Mouse (Mus musculus): ENCODE data around the gene Prim2. TPM values are rescaled to one million over a fixed set of nuclear protein-coding genes. Genes with fewer than 3 reads are reported as not detected.

Prim2 gene
- polyA plus RNA-seq, 1 experiment from 2014 or later = 21.5 TPM

DNA sequence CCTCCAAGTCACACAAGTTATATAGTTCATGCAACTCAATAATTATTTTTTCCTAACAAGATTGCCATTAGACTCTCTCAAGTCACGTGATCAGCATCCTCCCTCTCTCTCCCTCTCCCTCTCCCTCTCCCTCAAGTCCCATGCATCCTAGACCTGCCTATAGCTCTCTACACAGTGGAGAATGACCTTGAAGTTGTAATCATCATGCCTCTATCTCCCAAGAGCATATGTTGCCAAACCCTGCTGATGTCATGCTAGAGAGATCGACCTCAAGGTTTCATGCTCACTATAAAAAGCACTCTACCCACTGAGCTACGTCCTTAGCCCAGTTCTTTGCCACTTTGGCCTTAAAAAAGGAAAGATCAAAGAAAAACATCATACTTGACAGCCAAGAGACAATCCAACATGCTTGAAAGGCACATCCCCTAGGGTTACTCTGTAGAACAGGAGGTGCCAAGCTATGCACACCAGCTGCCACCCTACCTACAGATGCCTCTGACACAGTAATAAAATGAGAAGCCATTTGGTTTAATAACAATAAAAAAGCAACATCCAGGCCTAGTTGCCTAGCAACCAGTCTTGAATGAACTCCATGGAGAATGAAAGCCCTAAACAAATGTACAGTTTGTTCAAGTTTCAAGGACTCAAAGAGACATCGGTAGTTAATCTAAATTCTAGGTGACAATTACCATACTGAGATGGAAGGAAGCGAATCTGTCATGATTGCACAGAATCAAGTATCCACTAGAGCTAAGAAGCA is 138.3 kb downstream of the Prim2 start:
- Histone ChIP-seq H3K9ac (ENCODE audit: low read depth, low read length) (no peak overlapping the region), H3K9me3 (ENCODE audit: control insufficient read depth, low read length) (no peaks in the 10 kb centered on the region), H3K4me1 (ENCODE audit: control insufficient read depth, insufficient read depth, low read depth, low read length) (peaks cover 6% of the 10 kb centered on the region), H3K36me3 (ENCODE audit: control insufficient read depth, insufficient read depth, low read length) (no peaks in the 10 kb centered on the region), H3K4me3 (ENCODE audit: low read length) (no peak overlapping the region), H3K4me2 (ENCODE audit: low read length) (no peak overlapping the region), H3K27ac (ENCODE audit: low read depth, low read length) (0 out of 2 replicates have a peak overlapping the region, but pooled peaks have one; percentile 40), H3K27me3 (replicated peaks; ENCODE audit: control insufficient read depth, insufficient read depth, low read length) (no peaks in the 10 kb centered on the region)
- ATAC-seq = peak; percentile 78
- 43% methylated on average over 5 of the region's 5 CpGs for WGBS

DNA sequence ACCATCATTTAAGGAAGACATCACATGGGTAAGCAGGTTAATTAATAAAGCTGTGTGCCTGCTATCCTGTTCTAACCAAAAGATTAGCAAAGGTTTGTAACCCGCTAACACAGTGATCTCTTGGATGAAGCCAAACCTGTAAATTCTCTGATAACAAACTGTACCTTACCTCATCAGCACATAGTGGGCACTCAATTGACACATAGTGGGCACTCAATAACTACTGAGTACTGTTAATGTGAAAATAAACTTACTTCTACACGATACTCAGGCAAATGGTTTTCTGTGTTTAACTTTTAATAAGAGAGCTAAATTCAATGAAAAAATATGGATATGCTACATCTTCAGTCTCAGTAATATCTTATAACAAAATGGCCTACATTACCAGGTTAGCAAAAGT is 139.1 kb downstream of the Prim2 start:
- no peaks in the 10 kb centered on the region for H3K36me3 ChIP-seq (ENCODE audit: control insufficient read depth, insufficient read depth, low read length)
- H3K9ac ChIP-seq (ENCODE audit: low read depth, low read length) = no peak overlapping the region
- no peak overlapping the region for H3K4me3 ChIP-seq (ENCODE audit: low read length)
- no peaks in the 10 kb centered on the region for H3K27me3 ChIP-seq (replicated peaks; ENCODE audit: control insufficient read depth, insufficient read depth, low read length)
- H3K4me1 ChIP-seq (ENCODE audit: control insufficient read depth, insufficient read depth, low read depth, low read length) = peaks cover 6% of the 10 kb centered on the region
- no peak overlapping the region for H3K27ac ChIP-seq (ENCODE audit: low read depth, low read length)
- ATAC-seq = no peak
- H3K9me3 ChIP-seq (ENCODE audit: control insufficient read depth, low read length) = no peaks in the 10 kb centered on the region
- no peak overlapping the region for H3K4me2 ChIP-seq (ENCODE audit: low read length)
- whole genome bisulfite sequencing = 93% methylated on average over 2 of the region's 2 CpGs

DNA sequence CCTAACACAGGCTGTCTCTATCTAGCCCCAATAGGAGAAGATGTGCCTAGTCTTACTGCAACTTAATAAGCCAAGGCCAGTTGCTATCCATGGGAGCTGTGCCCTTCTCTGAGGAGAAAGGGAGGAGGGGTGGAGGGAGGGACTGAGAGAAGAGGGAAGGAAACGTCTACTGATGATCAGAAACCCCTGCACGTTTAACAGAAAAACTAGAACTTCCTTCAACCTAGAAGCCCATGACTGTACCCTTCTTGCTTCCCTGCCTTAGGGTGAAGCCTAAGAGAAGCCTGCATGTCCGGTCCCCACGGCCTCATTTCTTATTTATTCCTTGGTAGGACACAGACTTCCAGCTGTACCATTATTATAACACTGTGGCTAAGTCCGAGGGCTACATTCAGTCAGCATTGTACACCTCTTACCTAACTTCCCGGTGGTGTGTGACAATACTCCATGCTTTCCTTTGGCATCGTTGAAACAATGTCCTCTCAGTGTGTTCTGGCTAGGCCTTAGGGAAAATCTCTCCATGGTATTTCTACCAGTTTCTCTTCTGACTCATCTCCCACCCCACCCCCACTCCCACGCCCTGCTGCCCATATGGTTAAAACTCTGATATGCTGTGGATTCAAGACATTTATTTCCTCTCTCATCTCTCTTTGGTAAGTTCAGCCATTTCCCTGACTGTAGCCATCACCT is 139.9 kb downstream of the Prim2 start:
- no peaks in the 10 kb centered on the region for H3K9me3 ChIP-seq (ENCODE audit: control insufficient read depth, low read length)
- peaks cover 6% of the 10 kb centered on the region for H3K4me1 ChIP-seq (ENCODE audit: control insufficient read depth, insufficient read depth, low read depth, low read length)
- no peak overlapping the region for H3K9ac ChIP-seq (ENCODE audit: low read depth, low read length)
- no peak for ATAC-seq
- no peaks in the 10 kb centered on the region for H3K36me3 ChIP-seq (ENCODE audit: control insufficient read depth, insufficient read depth, low read length)
- no peak overlapping the region for H3K4me2 ChIP-seq (ENCODE audit: low read length)
- no peak overlapping the region for H3K27ac ChIP-seq (ENCODE audit: low read depth, low read length)
- no peaks in the 10 kb centered on the region for H3K27me3 ChIP-seq (replicated peaks; ENCODE audit: control insufficient read depth, insufficient read depth, low read length)
- WGBS = 86% methylated on average over 8 of the region's 8 CpGs
- no peak overlapping the region for H3K4me3 ChIP-seq (ENCODE audit: low read length)

DNA sequence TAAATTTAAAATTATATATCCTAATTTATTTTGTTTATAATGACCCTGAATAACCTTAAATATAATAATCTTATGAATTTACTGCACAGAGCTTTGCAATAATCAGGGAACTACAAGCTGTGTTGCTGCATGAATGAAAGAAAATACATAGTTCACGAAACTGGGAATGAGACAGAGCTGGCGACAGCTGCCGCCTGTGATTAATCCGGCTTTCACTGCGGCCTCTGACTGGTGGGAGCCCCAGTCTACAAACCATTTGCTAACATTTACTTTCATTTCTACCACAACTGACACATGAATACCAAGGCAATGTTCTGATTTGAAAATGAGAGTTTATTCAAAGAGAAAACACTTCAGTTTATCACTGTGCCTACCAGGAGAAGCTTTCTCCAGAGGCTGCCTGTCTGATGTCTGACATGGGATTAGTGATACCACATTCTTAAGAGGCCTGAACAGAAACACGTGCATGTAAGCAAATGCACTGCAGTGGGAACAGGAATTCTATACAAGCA is 142.2 kb downstream of the Prim2 start:
- Histone ChIP-seq H3K4me1 (ENCODE audit: control insufficient read depth, insufficient read depth, low read depth, low read length) (peaks cover 6% of the 10 kb centered on the region), H3K27ac (ENCODE audit: low read depth, low read length) (no peak overlapping the region), H3K4me2 (ENCODE audit: low read length) (no peak overlapping the region), H3K9ac (ENCODE audit: low read depth, low read length) (no peak overlapping the region), H3K4me3 (ENCODE audit: low read length) (no peak overlapping the region), H3K9me3 (ENCODE audit: control insufficient read depth, low read length) (no peaks in the 10 kb centered on the region), H3K27me3 (replicated peaks; ENCODE audit: control insufficient read depth, insufficient read depth, low read length) (no peaks in the 10 kb centered on the region), H3K36me3 (ENCODE audit: control insufficient read depth, insufficient read depth, low read length) (no peaks in the 10 kb centered on the region)
- ATAC-seq = no peak
- WGBS = 61% methylated on average over 6 of the region's 6 CpGs

DNA sequence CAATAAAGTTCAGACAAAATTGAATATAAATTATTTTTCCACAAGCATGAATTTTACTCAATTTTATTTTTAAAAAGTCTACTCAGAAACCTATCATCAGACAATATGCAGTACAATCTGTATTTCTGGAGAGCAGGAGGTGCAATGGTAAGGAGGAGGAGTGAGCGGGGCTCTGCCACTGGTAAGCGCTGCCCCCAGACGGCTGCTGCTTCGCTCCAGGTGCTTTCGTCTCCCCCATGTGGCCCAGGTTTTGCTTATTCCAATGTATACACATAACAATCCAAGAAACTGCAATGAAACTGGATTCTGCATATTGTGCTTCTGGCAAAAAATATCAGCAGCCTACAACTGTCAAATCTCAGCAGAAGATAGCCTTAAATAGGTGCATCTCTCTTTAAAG is 146.4 kb downstream of the Prim2 start:
- H3K9me3 ChIP-seq (ENCODE audit: control insufficient read depth, low read length) = no peaks in the 10 kb centered on the region
- no peak for ATAC-seq
- H3K36me3 ChIP-seq (ENCODE audit: control insufficient read depth, insufficient read depth, low read length) = no peaks in the 10 kb centered on the region
- no peak overlapping the region for H3K9ac ChIP-seq (ENCODE audit: low read depth, low read length)
- H3K27ac ChIP-seq (ENCODE audit: low read depth, low read length) = no peak overlapping the region
- H3K27me3 ChIP-seq (replicated peaks; ENCODE audit: control insufficient read depth, insufficient read depth, low read length) = no peaks in the 10 kb centered on the region
- H3K4me3 ChIP-seq (ENCODE audit: low read length) = no peak overlapping the region
- WGBS = 87% methylated on average over 5 of the region's 5 CpGs
- H3K4me1 ChIP-seq (ENCODE audit: control insufficient read depth, insufficient read depth, low read depth, low read length) = no peaks in the 10 kb centered on the region
- no peak overlapping the region for H3K4me2 ChIP-seq (ENCODE audit: low read length)

DNA sequence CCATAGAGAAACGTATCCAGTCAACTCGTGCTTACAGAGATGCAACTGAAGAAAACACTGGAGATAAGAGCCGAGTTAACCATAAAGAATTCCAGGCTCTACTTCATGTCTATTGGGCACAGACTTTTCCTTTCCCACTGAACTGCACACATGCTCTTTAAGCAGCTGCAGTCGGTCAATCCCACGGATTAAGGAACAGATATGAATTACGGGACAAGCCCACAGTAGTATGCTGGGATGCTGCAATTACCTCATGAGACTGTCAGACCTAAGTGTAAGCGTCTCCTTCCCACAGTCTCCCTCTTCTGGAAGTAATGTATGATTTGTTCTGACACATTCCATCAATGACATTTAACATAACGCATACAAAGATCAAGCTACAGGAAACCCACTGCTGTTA is 154.5 kb downstream of the Prim2 start:
- 86% methylated on average over 8 of the region's 8 CpGs for WGBS
- Histone ChIP-seq H3K36me3 (ENCODE audit: control insufficient read depth, insufficient read depth, low read length) (no peaks in the 10 kb centered on the region), H3K4me1 (ENCODE audit: control insufficient read depth, insufficient read depth, low read depth, low read length) (no peaks in the 10 kb centered on the region), H3K9ac (ENCODE audit: low read depth, low read length) (no peak overlapping the region), H3K4me3 (ENCODE audit: low read length) (no peak overlapping the region), H3K9me3 (ENCODE audit: control insufficient read depth, low read length) (no peaks in the 10 kb centered on the region), H3K27me3 (replicated peaks; ENCODE audit: control insufficient read depth, insufficient read depth, low read length) (no peaks in the 10 kb centered on the region), H3K4me2 (ENCODE audit: low read length) (no peak overlapping the region), H3K27ac (ENCODE audit: low read depth, low read length) (no peak overlapping the region)
- no peak for ATAC-seq

DNA sequence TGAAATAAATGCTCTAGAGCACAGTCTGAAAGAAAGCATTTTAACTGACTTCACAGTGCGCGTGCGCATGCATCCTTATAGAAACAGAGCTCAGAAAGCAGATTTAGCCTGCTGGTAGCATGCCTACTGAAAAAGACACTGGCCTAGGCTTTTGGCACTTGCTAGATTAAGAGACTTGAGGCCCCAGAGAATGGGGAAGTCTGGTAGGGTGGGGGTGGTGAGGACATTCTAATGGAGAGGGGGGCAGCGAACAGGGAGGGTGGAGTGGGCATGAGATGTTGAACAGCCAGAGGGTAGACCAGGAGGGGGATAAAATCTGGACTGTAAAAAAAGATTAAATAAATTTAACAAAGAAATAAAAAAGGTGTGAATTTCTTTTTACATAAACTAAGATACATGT is 158.3 kb downstream of the Prim2 start:
- Histone ChIP-seq H3K9me3 (ENCODE audit: control insufficient read depth, low read length) (no peaks in the 10 kb centered on the region), H3K4me1 (ENCODE audit: control insufficient read depth, insufficient read depth, low read depth, low read length) (no peaks in the 10 kb centered on the region), H3K27ac (ENCODE audit: low read depth, low read length) (no peak overlapping the region), H3K4me3 (ENCODE audit: low read length) (no peak overlapping the region), H3K9ac (ENCODE audit: low read depth, low read length) (no peak overlapping the region), H3K27me3 (replicated peaks; ENCODE audit: control insufficient read depth, insufficient read depth, low read length) (no peaks in the 10 kb centered on the region), H3K36me3 (ENCODE audit: control insufficient read depth, insufficient read depth, low read length) (no peaks in the 10 kb centered on the region), H3K4me2 (ENCODE audit: low read length) (no peak overlapping the region)
- 93% methylated on average over 4 of the region's 4 CpGs for WGBS
- ATAC-seq = no peak

DNA sequence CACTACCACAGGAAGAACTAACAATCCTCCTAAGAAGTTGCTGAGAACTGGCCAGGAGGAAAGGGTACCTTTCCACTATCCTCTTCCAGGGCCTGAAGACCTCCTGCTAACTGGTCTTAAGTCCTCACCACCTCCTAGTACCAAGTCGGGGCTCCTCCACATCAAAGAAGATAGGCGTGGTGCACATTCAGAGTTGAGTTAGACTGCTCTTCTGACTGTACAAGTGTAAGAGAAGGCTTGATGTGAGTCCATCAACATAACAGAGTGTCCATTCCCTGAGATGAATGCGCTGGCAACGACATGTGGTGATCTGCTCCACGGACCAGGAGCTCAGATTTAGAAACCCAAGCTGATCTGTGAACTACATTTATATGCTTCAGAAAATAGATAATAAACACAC is 165.2 kb downstream of the Prim2 start:
- WGBS = 96% methylated on average over 5 of the region's 5 CpGs
- Histone ChIP-seq H3K4me2 (ENCODE audit: low read length) (no peak overlapping the region), H3K36me3 (ENCODE audit: control insufficient read depth, insufficient read depth, low read length) (no peaks in the 10 kb centered on the region), H3K27ac (ENCODE audit: low read depth, low read length) (no peak overlapping the region), H3K4me1 (ENCODE audit: control insufficient read depth, insufficient read depth, low read depth, low read length) (no peaks in the 10 kb centered on the region), H3K27me3 (replicated peaks; ENCODE audit: control insufficient read depth, insufficient read depth, low read length) (no peaks in the 10 kb centered on the region), H3K4me3 (ENCODE audit: low read length) (no peak overlapping the region), H3K9ac (ENCODE audit: low read depth, low read length) (no peak overlapping the region), H3K9me3 (ENCODE audit: control insufficient read depth, low read length) (no peaks in the 10 kb centered on the region)
- ATAC-seq = no peak

DNA sequence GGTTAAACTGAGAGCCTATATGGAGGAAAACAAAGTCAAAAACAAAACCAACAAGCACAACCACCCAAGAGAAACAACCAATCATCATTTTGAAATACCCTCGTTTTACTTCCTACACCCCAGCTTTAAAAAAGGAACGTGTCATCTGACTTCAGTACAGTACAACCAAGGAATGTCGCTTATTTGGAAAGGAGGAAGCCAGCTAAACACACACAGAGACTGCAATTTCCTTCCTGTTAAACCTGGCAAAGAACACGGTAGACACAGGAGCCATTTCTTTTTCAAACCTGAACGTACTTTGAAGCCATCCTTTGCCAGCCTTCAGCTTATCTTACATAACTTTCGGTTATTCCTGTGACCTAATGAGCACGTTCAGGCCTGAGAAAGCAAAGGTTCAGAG is 166.7 kb downstream of the Prim2 start:
- WGBS = 85% methylated on average over 7 of the region's 7 CpGs
- Histone ChIP-seq H3K27ac (ENCODE audit: low read depth, low read length) (no peak overlapping the region), H3K27me3 (replicated peaks; ENCODE audit: control insufficient read depth, insufficient read depth, low read length) (no peaks in the 10 kb centered on the region), H3K9me3 (ENCODE audit: control insufficient read depth, low read length) (no peaks in the 10 kb centered on the region), H3K4me2 (ENCODE audit: low read length) (no peak overlapping the region), H3K4me3 (ENCODE audit: low read length) (no peak overlapping the region), H3K36me3 (ENCODE audit: control insufficient read depth, insufficient read depth, low read length) (no peaks in the 10 kb centered on the region), H3K9ac (ENCODE audit: low read depth, low read length) (no peak overlapping the region), H3K4me1 (ENCODE audit: control insufficient read depth, insufficient read depth, low read depth, low read length) (no peaks in the 10 kb centered on the region)
- no peak for ATAC-seq

Data from hindbrain, embryonic 16.5 days (tissue).